Mouse (Mus musculus): ENCODE results near the gene Srrm2.

DNA sequence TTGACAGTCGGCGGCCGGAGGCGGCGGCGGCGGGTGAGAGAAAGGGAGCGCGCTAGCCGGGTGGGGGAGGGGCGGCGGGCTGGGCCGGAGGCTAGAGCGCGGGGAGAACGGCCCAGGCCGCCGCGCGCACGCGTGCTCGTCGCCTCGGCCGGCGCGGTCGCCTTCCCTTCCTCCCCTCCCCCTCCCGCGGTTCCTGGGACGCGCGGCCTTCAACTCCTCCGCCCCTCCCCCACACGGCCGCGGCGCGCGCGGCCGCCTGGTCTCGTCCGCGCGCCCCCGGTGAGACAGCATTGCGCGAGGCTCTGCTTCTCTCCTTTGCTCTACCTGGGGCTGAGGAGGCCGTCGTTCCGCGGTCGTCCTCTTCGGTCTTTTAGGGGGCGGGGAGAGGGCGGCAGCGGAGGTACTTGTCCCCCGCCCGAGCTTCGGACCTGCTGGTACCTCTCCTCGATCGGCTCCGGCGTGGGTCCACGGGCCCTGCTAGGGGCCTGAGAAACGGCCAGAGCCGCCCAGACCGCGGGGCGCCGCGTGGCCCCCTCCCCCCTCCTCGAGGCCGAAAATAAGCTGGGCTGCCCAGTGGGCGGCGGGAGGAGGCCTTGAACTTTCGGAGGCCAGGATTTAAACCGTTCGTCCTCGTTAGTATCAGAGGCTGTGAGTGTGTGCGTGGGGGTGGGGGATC, 13.2 kb downstream of the Srrm2 start:
- no peak for TF ChIP-seq CTCF (IDR thresholded peaks at IDR 0.05; ENCODE audit: low read depth)
- no peak for TF ChIP-seq EP300 (IDR thresholded peaks at IDR 0.05; ENCODE audit: low read depth)

Measured in heart, postnatal 0 days (tissue).